Mouse (Mus musculus) liver, postnatal 0 days (tissue): Measurements from ENCODE around the gene Tiam1.

Experiments used
- CTCF ChIP-seq: sonication (generic); IDR thresholded peaks from 2 replicates; pipeline ENCODE4 v1.5.1; 2016; ENCODE audit warnings: antibody characterized with exemption, low read depth
- EP300 ChIP-seq: IDR thresholded peaks from 2 replicates; pipeline ENCODE4 v1.6.1; 2016; ENCODE audit warnings: antibody characterized with exemption, low read depth, mild to moderate bottlenecking

DNA sequence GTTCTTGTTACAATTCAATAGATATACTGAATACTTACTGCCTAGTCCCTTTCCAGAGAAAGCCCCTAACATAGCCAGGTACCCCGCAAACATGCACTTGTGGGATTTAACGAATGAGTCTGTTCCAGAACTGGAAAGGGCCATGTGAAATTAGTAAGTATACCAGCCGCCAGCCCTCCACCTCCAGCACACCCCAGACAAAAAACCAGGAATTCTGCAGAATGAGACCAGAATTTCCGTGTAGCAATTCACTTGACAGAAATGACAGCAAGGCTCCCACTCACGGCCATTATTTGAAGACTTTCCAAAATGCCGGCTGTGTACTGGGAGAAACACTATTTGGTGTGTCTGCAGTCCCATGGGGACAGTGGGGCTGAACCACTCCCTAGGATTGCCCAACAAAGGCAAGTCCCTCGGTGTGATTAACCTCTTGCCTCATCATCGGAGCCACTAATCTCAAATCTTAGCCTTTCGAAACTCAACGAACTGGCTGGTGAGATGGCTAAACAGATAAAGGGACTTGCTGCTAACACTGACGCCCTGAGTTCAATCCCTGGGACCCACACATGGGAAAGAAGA is 30.9 kb downstream of the Tiam1 start:
- no peak for TF ChIP-seq CTCF
- TF ChIP-seq EP300: no peak
